Mouse (Mus musculus) CH12.LX (cell line): Measurements from ENCODE around the gene Tagln3. TPM values are rescaled to one million over a fixed set of nuclear protein-coding genes. Genes with fewer than 3 reads are reported as not detected.

Experiments
- DNase-seq: peaks from one replicate; pipeline ENCODE4 v3.0.0-alpha.2; 2013; ENCODE audit errors: extremely low read depth
- H3K27ac ChIP-seq: 2 replicates; pipeline ENCODE4 v1.5.1; 2012; ENCODE audit warnings: low read depth, mild to moderate bottlenecking, control low read depth, moderate library complexity; ENCODE audit not compliant: insufficient read depth
- H3K27me3 ChIP-seq: replicated peaks from 2 replicates; pipeline ENCODE3; 2012; ENCODE audit warnings: inconsistent platforms
- H3K36me3 ChIP-seq, 2 experiments: replicated peaks in 1 of 2; 2 replicates each; pipeline versions ENCODE3 to v1.6.1; 2012; ENCODE audit warnings: inconsistent platforms in 1 of 2, low read length in 1 of 2, mild to moderate bottlenecking in 1 of 2, mixed read lengths in 1 of 2, moderate library complexity in 1 of 2; ENCODE audit not compliant: control insufficient read depth in 1 of 2, insufficient read depth in 1 of 2
- H3K4me1 ChIP-seq, 2 experiments: 2 replicates each; pipeline ENCODE4 v1.6.1; 2012; ENCODE audit warnings: inconsistent platforms in 1 of 2, moderate library complexity in 1 of 2; ENCODE audit not compliant: insufficient read depth in 2 of 2, control insufficient read depth in 1 of 2
- H3K4me2 ChIP-seq: 2 replicates; pipeline ENCODE4 v1.6.1; 2012; ENCODE audit warnings: low read depth, mild to moderate bottlenecking, control low read depth; ENCODE audit not compliant: poor library complexity, insufficient read depth, severe bottlenecking
- H3K4me3 ChIP-seq, 3 experiments: fragments of 150-350 bp in 1 of 3; sonication (generic) in 1 of 3; replicated peaks in 1 of 3; 2 replicates each; pipeline versions ENCODE3 to v1.5.1; 2011 to 2012; ENCODE audit warnings: low read depth in 2 of 3, low read length in 2 of 3, mild to moderate bottlenecking in 2 of 3, moderate library complexity in 2 of 3, control low read depth in 1 of 3, improper control_type of control experiment in 1 of 3, inconsistent platforms in 1 of 3, mixed read lengths in 1 of 3; ENCODE audit not compliant: poor library complexity in 1 of 3
- H3K79me2 ChIP-seq: replicated peaks from 2 replicates; pipeline ENCODE4 v1.6.1; 2012; ENCODE audit warnings: mild to moderate bottlenecking, moderate library complexity; ENCODE audit not compliant: control insufficient read depth, poor library complexity, insufficient read depth, severe bottlenecking; ENCODE audit errors: extremely low read depth
- H3K9ac ChIP-seq: 2 replicates; pipeline ENCODE4 v1.6.1; 2012; ENCODE audit warnings: low read depth, mild to moderate bottlenecking, control low read depth, moderate library complexity; ENCODE audit not compliant: insufficient read depth
- H3K9me3 ChIP-seq: replicated peaks from 2 replicates; pipeline ENCODE3; 2012; ENCODE audit warnings: low read length, inconsistent platforms, mixed read lengths
- BHLHE40 ChIP-seq: IDR thresholded peaks from 2 replicates; pipeline ENCODE4 v1.6.1; 2011; ENCODE audit warnings: mild to moderate bottlenecking, low read depth, low read length, improper control_type of control experiment
- CHD1 ChIP-seq: IDR thresholded peaks from 2 replicates; pipeline ENCODE4 v1.6.1; 2012; ENCODE audit warnings: low read depth, low read length, improper control_type of control experiment, inconsistent platforms
- CTCF ChIP-seq, 2 experiments: IDR thresholded peaks in 1 of 2; conservative IDR thresholded peaks in 1 of 2; 2 replicates each; pipeline ENCODE4 v1.5.1; 2011 to 2012; ENCODE audit warnings: low read depth in 2 of 2, low read length in 2 of 2, improper control_type of control experiment in 1 of 2, inconsistent platforms in 1 of 2, mild to moderate bottlenecking in 1 of 2, moderate library complexity in 1 of 2
- E2F4 ChIP-seq: IDR thresholded peaks from 2 replicates; pipeline ENCODE4 v1.6.1; 2011; ENCODE audit warnings: low read depth, low read length, improper control_type of control experiment; ENCODE audit not compliant: insufficient replicate concordance
- EP300 ChIP-seq: IDR thresholded peaks from 2 replicates; pipeline ENCODE4 v1.6.1; 2011; ENCODE audit warnings: low read length, improper control_type of control experiment
- ETS1 ChIP-seq: conservative IDR thresholded peaks from 2 replicates; pipeline ENCODE4 v1.6.1; 2012; ENCODE audit warnings: low read depth, mild to moderate bottlenecking, inconsistent platforms, low read length, improper control_type of control experiment, moderate library complexity
- HCFC1 ChIP-seq: IDR thresholded peaks from 2 replicates; pipeline ENCODE4 v1.6.1; 2012; ENCODE audit warnings: low read depth, mild to moderate bottlenecking, inconsistent platforms, low read length, improper control_type of control experiment
- JUN ChIP-seq: IDR thresholded peaks from 2 replicates; pipeline ENCODE4 v1.6.1; 2011; ENCODE audit warnings: low read depth, mild to moderate bottlenecking, low read length, improper control_type of control experiment, moderate library complexity; ENCODE audit not compliant: insufficient read depth
- MAFK ChIP-seq: IDR thresholded peaks from 2 replicates; pipeline ENCODE4 v1.6.1; 2011; ENCODE audit warnings: low read length, improper control_type of control experiment; ENCODE audit not compliant: insufficient replicate concordance
- MAX ChIP-seq: IDR thresholded peaks from 2 replicates; pipeline ENCODE4 v1.6.1; 2011; ENCODE audit warnings: low read length, improper control_type of control experiment
- MEF2A ChIP-seq: IDR thresholded peaks from 2 replicates; pipeline ENCODE4 v1.6.1; 2014; ENCODE audit warnings: low read depth, mild to moderate bottlenecking, inconsistent platforms, low read length, improper control_type of control experiment, borderline replicate concordance
- MXI1 ChIP-seq: IDR thresholded peaks from 2 replicates; pipeline ENCODE4 v1.6.1; 2011; ENCODE audit warnings: mild to moderate bottlenecking, low read depth, low read length, improper control_type of control experiment
- MYC ChIP-seq: IDR thresholded peaks from 2 replicates; pipeline ENCODE4 v1.6.1; 2011; ENCODE audit warnings: low read depth, mild to moderate bottlenecking, improper control_type of control experiment, low read length
- RAD21 ChIP-seq: IDR thresholded peaks from 2 replicates; pipeline ENCODE4 v1.6.1; 2011; ENCODE audit warnings: low read depth, mild to moderate bottlenecking, low read length, improper control_type of control experiment, moderate library complexity
- RCOR1 ChIP-seq: conservative IDR thresholded peaks from 2 replicates; pipeline ENCODE4 v1.6.1; 2012; ENCODE audit warnings: low read depth, mild to moderate bottlenecking, inconsistent platforms, low read length, improper control_type of control experiment
- SIN3A ChIP-seq: IDR thresholded peaks from 2 replicates; pipeline ENCODE4 v1.6.1; 2012; ENCODE audit warnings: low read length, improper control_type of control experiment, inconsistent platforms
- SMC3 ChIP-seq: IDR thresholded peaks from 2 replicates; pipeline ENCODE4 v1.6.1; 2011; ENCODE audit warnings: low read depth, low read length, improper control_type of control experiment
- UBTF ChIP-seq: IDR thresholded peaks from 2 replicates; pipeline ENCODE4 v1.6.1; 2012; ENCODE audit warnings: low read depth, mild to moderate bottlenecking, inconsistent platforms, low read length, improper control_type of control experiment, moderate library complexity
- USF1 ChIP-seq: IDR thresholded peaks from 2 replicates; pipeline ENCODE4 v1.6.1; 2014; ENCODE audit warnings: low read depth, mild to moderate bottlenecking, inconsistent platforms, low read length, improper control_type of control experiment
- USF2 ChIP-seq: conservative IDR thresholded peaks from 2 replicates; pipeline ENCODE4 v1.6.1; 2011; ENCODE audit warnings: low read depth, low read length, improper control_type of control experiment
- ZC3H11A ChIP-seq: IDR thresholded peaks from 2 replicates; pipeline ENCODE4 v1.6.1; 2012; ENCODE audit warnings: low read depth, mild to moderate bottlenecking, inconsistent platforms, low read length, improper control_type of control experiment
- dilution Hi-C: fragments of 300-500 bp; cut with MboI; formaldehyde crosslinking; loops from 2 replicates; pipeline ENCODE4 v1.14.3; 2020; ENCODE audit warnings: low sequenced_read_pairs; ENCODE audit not compliant: extremely low pct_unique_long_range_greater_than_20kb, extremely low pct_ligation_motif_present
- in situ Hi-C: fragments of 300-500 bp; cut with MboI; formaldehyde crosslinking; loops from 3 replicates; pipeline ENCODE4 v1.14.3; 2019; ENCODE audit warnings: low sequenced_read_pairs, low pct_ligation_motif_present, low pct_unique_long_range_greater_than_20kb, mixed read lengths
- polyA plus RNA-seq: library from polyadenylated mRNA; unstranded; fragments of >175 nt; gene quantifications from 2 replicates; pipeline ENCODE4 v1.2.1, GENCODE M21; 2012; ENCODE audit warnings: low read depth; ENCODE audit not compliant: insufficient read length
- total RNA-seq, 2 experiments: library from RNA; depleted of rRNA; stranded (reverse); fragments of 300-350 nt in 1 of 2; fragments of >200 nt in 1 of 2; gene quantifications; 2 replicates each; pipeline ENCODE4 v1.2.3; 2012 to 2014

The Tagln3 gene
- total and polyA plus RNA-seq, 3 experiments, result 0.17 to 0.69 (median 0.19) TPM

- H3K9me3 ChIP-seq, result no peaks in the 10 kb centered on the region
- TF ChIP-seq UBTF (no peak), MXI1 (no peak), ZC3H11A (no peak), CTCF (conservative IDR thresholded peaks at IDR 0.05 in 1 of 2, IDR thresholded peaks at IDR 0.05 in 1 of 2; ENCODE audit: low read depth in 2 of 2, low read length in 2 of 2) (no peak), MAFK (no peak), MYC (no peak)
- TF ChIP-seq, all 38 proteins: peak for 0
- no peaks in the 10 kb centered on the region for H3K27me3 ChIP-seq
- H3K79me2 ChIP-seq, result no peaks in the 10 kb centered on the region
- peaks cover 3 to 71% of the 10 kb centered on the region in 2 experiments for H3K36me3 ChIP-seq
- DNase-seq, result no peak
- no peak overlapping the region for H3K4me3 ChIP-seq
- no peak overlapping the region for H3K27ac ChIP-seq
- in situ Hi-C loops (no loop called here), dilution Hi-C loops (no loop called here)
- no peaks in the 10 kb centered on the region for H3K4me1 ChIP-seq
- no peak overlapping the region for H3K4me2 ChIP-seq
- no peak overlapping the region for H3K9ac ChIP-seq
Observed at GRCm38 (mm10) chr16:45723172-45723901, 1.1 kb downstream of the Tagln3 start.

- no peaks in the 10 kb centered on the region for H3K9me3 ChIP-seq
- no peak for DNase-seq
- no peak overlapping the region for H3K9ac ChIP-seq
- no peaks in the 10 kb centered on the region for H3K79me2 ChIP-seq
- in situ Hi-C loops, result no loop called here
- no peak overlapping the region for H3K4me2 ChIP-seq
- no peaks in the 10 kb centered on the region for H3K27me3 ChIP-seq
- H3K27ac ChIP-seq, result no peak overlapping the region
- no peak for TF ChIP-seq ETS1
- no peak for TF ChIP-seq SMC3
- TF ChIP-seq SIN3A, result no peak
- TF ChIP-seq MEF2A, result no peak
- no peak for TF ChIP-seq HCFC1
- no peak for TF ChIP-seq ZC3H11A
- TF ChIP-seq MAFK, result no peak
- TF ChIP-seq MYC, result no peak
- TF ChIP-seq MAX, result no peak
- no peak for TF ChIP-seq CHD1
- TF ChIP-seq RCOR1, result no peak
- no peak for TF ChIP-seq MXI1
- no peak for TF ChIP-seq BHLHE40
- no peak for TF ChIP-seq JUN
- TF ChIP-seq E2F4, result no peak
- no peak for TF ChIP-seq USF1
- TF ChIP-seq USF2, result no peak
- TF ChIP-seq RAD21, result no peak
- TF ChIP-seq EP300, result no peak
- TF ChIP-seq, all 38 proteins: peak for 0
- Histone ChIP-seq H3K36me3 (peaks cover 3 to 71% of the 10 kb centered on the region in 2 experiments), H3K4me1 (no peaks in the 10 kb centered on the region), H3K4me3 (no peak overlapping the region)
- dilution Hi-C loops, result no loop called here
Observed at GRCm38 (mm10) chr16:45722460-45722951, 1.9 kb downstream of the Tagln3 start.
